Mouse (Mus musculus) midbrain, embryonic 12.5 days (tissue): ENCODE results near the gene Tmem176a. TPM values are rescaled to one million over a fixed set of nuclear protein-coding genes. Genes with fewer than 3 reads are reported as not detected.
A peak's percentile ranks its signal among the peaks of the same experiment; 100 is the strongest.

Experiments used
- ATAC-seq: fragments of 200-750 bp; cut with Nextera tagmentation; 2 replicates; pipeline ENCODE4 v1.8.0; 2017; ENCODE audit warnings: low read depth, moderate TSS enrichment, moderate library complexity; ENCODE audit not compliant: low FRiP score
- H3K27ac ChIP-seq: fragments of 300-500 bp; sonication (generic); replicated peaks from 2 replicates; pipeline ENCODE4 v1.5.1; 2016; ENCODE audit warnings: mild to moderate bottlenecking
- H3K27me3 ChIP-seq: fragments of 300-500 bp; sonication (generic); 2 replicates; pipeline ENCODE4 v1.6.1; 2016; ENCODE audit warnings: mild to moderate bottlenecking
- H3K36me3 ChIP-seq: fragments of 300-500 bp; sonication (generic); 2 replicates; pipeline ENCODE4 v1.6.1; 2016
- H3K4me1 ChIP-seq: fragments of 300-500 bp; sonication (generic); 2 replicates; pipeline ENCODE4 v1.6.1; 2016
- H3K4me2 ChIP-seq: fragments of 300-500 bp; sonication (generic); replicated peaks from 2 replicates; pipeline ENCODE4 v1.6.1; 2016; ENCODE audit warnings: mild to moderate bottlenecking, moderate library complexity
- H3K4me3 ChIP-seq: fragments of 300-500 bp; sonication (generic); 2 replicates; pipeline ENCODE4 v1.5.1; 2016; ENCODE audit warnings: mild to moderate bottlenecking
- H3K9ac ChIP-seq: fragments of 300-500 bp; sonication (generic); replicated peaks from 2 replicates; pipeline ENCODE4 v1.6.1; 2016; ENCODE audit warnings: mild to moderate bottlenecking, moderate library complexity
- H3K9me3 ChIP-seq: fragments of 300-500 bp; sonication (generic); 2 replicates; pipeline ENCODE4 v1.6.1; 2016; ENCODE audit warnings: mild to moderate bottlenecking
- WGBS: fragments of 180-500 bp; shearing (Covaris S2); methylation state at CpG from one replicate; pipeline ENCODE4 v1.1.7; 2016; 5-methylcytosine and 5-hydroxymethylcytosine counted together
- polyA plus RNA-seq: library from polyadenylated mRNA; unstranded; fragments of >200 nt; fragmentation: Nextera tagmentation; extraction: Ambion mirVana; gene quantifications from 2 replicates; pipeline ENCODE4 v1.2.1, GENCODE M21; 2016

Gene Tmem176a
- polyA plus RNA-seq, 1 experiment from 2014 or later = 18.6 TPM

DNA sequence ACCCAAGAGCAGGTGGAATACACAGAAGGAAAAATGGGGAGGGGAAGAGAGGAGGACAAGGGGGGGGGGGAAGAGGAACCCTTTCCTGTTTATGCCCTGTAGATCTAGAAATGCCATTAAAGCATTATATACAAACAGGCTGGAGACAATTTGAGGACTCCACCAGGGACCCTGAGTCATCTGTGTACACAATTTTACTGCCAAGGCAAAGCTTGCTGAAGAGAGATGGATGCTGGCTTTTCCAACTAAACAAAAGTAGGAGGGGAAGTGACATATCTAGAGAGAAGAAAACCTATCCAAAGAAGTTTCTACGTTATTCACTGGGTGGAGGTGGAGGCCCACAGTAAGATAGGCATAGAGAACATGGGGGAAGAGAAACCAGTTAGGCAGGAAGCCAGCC is 10.5 kb upstream of the Tmem176a start:
- Histone ChIP-seq H3K27ac (no peak overlapping the region), H3K4me2 (no peak overlapping the region), H3K4me3 (no peak overlapping the region), H3K9me3 (no peaks in the 10 kb centered on the region), H3K36me3 (peaks cover 16% of the 10 kb centered on the region), H3K27me3 (no peaks in the 10 kb centered on the region), H3K4me1 (no peaks in the 10 kb centered on the region), H3K9ac (no peak overlapping the region)
- no peak for ATAC-seq
- WGBS = 79% methylated on average over 1 of the region's 1 CpGs

DNA sequence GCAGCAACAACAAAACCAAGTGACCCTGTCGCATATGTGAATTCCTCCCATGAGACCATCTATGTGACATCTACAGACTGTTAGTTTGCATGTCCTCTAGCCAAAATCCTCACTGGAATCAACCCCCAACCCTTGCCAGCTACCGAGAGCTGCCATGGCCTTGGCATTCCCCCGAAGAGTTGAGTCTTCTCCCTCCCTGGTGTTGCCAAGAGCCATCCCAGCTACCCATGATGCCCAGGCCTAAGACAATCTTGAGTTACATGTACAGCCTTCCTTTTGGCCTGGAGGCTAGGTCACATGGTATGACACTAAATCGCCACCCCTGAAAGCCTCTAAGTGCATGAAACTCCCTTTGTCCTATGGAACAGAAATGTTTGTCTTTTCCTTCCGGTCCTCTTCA is 9.6 kb upstream of the Tmem176a start:
- Histone ChIP-seq H3K9ac (no peak overlapping the region), H3K36me3 (peaks cover 16% of the 10 kb centered on the region), H3K4me2 (no peak overlapping the region), H3K27me3 (no peaks in the 10 kb centered on the region), H3K4me1 (no peaks in the 10 kb centered on the region), H3K9me3 (no peaks in the 10 kb centered on the region), H3K27ac (no peak overlapping the region), H3K4me3 (no peak overlapping the region)
- 86% methylated on average over 5 of the region's 5 CpGs for WGBS
- no peak for ATAC-seq

- ATAC-seq = no peak
- Histone ChIP-seq H3K27ac (no peak overlapping the region), H3K27me3 (no peaks in the 10 kb centered on the region), H3K9me3 (no peaks in the 10 kb centered on the region), H3K4me2 (no peak overlapping the region), H3K4me3 (no peak overlapping the region), H3K9ac (no peak overlapping the region), H3K36me3 (peaks cover 16% of the 10 kb centered on the region), H3K4me1 (no peaks in the 10 kb centered on the region)
- WGBS = 86% methylated on average over 1 of the region's 1 CpGs
These were observed 8.3 kb upstream of the Tmem176a start for GRCm38 (mm10) chr6:48832426-48832825.

GRCm38 (mm10) chr6:48833515-48833914 is 7.2 kb upstream of the Tmem176a start:
- Histone ChIP-seq H3K36me3 (peaks cover 16% of the 10 kb centered on the region), H3K27me3 (no peaks in the 10 kb centered on the region), H3K4me3 (no peak overlapping the region), H3K4me2 (no peak overlapping the region), H3K9me3 (no peaks in the 10 kb centered on the region), H3K27ac (no peak overlapping the region), H3K4me1 (0 out of 2 replicates have a peak, but pooled peaks cover under 1% of the 10 kb centered on the region), H3K9ac (no peak overlapping the region)
- no peak for ATAC-seq
- 98% methylated on average over 4 of the region's 4 CpGs for WGBS

GRCm38 (mm10) chr6:48835241-48835640 is 5.5 kb upstream of the Tmem176a start:
- H3K27me3 ChIP-seq = no peaks in the 10 kb centered on the region
- 90% methylated on average over 5 of the region's 5 CpGs for WGBS
- H3K4me2 ChIP-seq = no peak overlapping the region
- H3K4me1 ChIP-seq = peaks cover 15% of the 10 kb centered on the region
- no peak overlapping the region for H3K9ac ChIP-seq
- no peaks in the 10 kb centered on the region for H3K9me3 ChIP-seq
- no peak overlapping the region for H3K4me3 ChIP-seq
- ATAC-seq = no peak
- no peak overlapping the region for H3K27ac ChIP-seq
- peaks cover 16% of the 10 kb centered on the region for H3K36me3 ChIP-seq

GRCm38 (mm10) chr6:48836146-48836545 is 4.6 kb upstream of the Tmem176a start:
- Histone ChIP-seq H3K4me3 (no peak overlapping the region), H3K4me1 (peaks cover 24% of the 10 kb centered on the region), H3K27me3 (no peaks in the 10 kb centered on the region), H3K4me2 (no peak overlapping the region), H3K36me3 (peaks cover 16% of the 10 kb centered on the region), H3K9ac (no peak overlapping the region), H3K9me3 (no peaks in the 10 kb centered on the region), H3K27ac (no peak overlapping the region)
- no peak for ATAC-seq
- WGBS = 91% methylated on average over 5 of the region's 5 CpGs

DNA sequence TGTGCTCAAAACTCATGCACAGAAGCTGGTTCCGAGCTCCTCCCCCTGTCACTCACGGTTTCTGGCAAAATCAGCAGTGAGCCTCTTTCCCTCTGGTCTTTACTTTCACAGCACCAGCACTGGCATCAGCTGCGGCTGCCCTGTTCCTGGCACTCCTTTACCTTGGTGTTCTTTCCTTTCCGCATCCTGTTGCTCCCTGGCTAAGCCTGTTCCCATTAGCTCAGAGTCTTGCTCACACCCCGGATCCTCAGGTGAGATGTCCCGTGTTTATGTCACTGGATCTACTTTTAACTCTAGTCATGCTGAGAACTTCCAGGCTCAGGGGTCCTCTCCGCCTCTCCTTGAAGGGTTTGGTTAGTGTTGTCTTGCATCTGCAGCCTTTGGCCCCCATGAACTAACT is 3.2 kb upstream of the Tmem176a start:
- Histone ChIP-seq H3K4me1 (peaks cover 35% of the 10 kb centered on the region), H3K4me2 (no peak overlapping the region), H3K27ac (no peak overlapping the region), H3K36me3 (peaks cover 16% of the 10 kb centered on the region), H3K9me3 (no peaks in the 10 kb centered on the region), H3K9ac (no peak overlapping the region), H3K4me3 (no peak overlapping the region), H3K27me3 (no peaks in the 10 kb centered on the region)
- 82% methylated on average over 7 of the region's 7 CpGs for WGBS
- no peak for ATAC-seq

DNA sequence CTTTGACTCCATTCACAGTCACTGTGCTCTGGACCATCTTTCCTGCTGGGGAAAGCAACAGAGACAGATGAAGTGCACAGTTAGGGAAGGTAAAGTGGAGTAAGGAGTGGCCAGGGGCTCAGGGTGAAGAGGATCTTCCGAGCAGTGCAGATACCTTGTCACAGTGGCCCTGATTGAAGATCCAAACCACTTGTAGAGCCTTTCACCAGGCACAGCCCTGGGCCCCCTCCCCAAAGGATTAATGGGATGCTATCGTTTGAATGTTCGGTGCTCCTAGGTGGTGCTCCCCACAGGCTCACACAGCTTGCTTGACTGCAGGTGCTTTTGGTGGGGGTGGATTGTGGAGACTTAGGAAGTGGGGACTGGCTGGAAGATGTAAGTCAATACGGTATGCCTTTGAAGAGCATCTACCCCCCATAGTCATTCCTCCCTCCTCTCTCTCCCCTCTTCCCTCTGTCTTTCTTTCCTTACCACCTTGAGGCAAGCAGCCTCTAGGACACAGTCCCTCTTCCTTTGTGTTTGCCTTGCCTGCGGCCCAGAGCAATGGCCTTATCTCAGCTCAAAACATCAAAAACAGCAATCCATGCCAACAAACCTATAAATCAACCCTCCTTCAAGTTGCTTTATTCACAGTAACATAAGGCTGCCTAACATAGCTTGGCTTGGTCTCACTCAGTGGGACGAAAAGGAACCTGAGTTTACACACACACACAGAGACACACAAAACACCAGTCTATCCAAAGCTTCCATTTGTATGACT is 2.2 kb upstream of the Tmem176a start:
- no peak overlapping the region for H3K4me2 ChIP-seq

DNA sequence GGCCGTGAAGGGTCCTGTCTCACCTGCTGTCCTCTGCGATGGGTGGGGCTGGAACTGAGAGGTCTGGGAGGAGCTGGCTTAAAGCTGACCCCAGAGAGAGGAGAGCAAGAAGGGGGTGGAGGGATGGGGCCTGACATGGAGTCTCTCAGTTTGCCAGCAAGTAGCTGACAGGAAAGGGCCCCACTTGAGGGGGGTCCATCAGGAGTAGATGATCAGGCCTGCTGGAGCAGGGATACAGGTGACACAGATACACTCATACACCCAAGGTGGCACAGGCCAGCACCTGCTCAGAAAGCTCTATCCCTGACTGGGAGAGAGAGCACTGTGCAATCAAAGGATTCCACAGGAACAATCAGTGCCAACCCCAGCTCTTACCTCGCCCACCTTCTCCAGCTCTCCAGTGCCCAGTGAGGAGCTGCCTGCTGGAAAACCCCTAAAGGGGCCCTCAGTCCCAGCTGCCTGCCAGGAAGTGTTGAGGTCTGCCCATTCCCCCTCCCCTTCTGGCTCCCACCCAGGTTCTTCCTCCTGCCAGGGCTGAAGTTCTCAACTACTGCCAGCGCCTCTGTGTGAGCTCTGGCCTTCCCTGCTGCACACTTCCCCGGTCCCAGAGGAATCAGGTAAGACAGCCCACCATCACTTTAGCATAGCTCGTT is 380 bp downstream of the Tmem176a start, which contains the start of gene Tmem176b:
Tmem176b (minus strand) TSS at position 524 of the 653 bp plus-strand sequence.
- 12% methylated on average over 6 of the region's 6 CpGs for WGBS
- Histone ChIP-seq H3K4me3 (peak within 1 kb of the TSS; percentile 38), H3K9me3 (no peaks in the 10 kb centered on the region), H3K27me3 (no peaks in the 10 kb centered on the region), H3K9ac (peak within 1 kb of the TSS; percentile 45; the same call in 1 of the 2 replicates), H3K4me2 (peak within 1 kb of the TSS; percentile 49), H3K36me3 (no peaks in the 10 kb centered on the region; the same call in 1 of the 2 replicates), H3K27ac (peak within 1 kb of the TSS; percentile 64), H3K4me1 (peaks cover 35% of the 10 kb centered on the region)
- ATAC-seq = peak; percentile 86

More for the DNA sequence above, 2.2 kb upstream of the Tmem176a start:
- H3K4me1 ChIP-seq = peaks cover 35% of the 10 kb centered on the region
- 83% methylated on average over 6 of the region's 6 CpGs for WGBS
- H3K27ac ChIP-seq = no peak overlapping the region
- H3K4me3 ChIP-seq = no peak overlapping the region
- H3K36me3 ChIP-seq = peaks cover 9% of the 10 kb centered on the region
- no peak overlapping the region for H3K9ac ChIP-seq
- H3K27me3 ChIP-seq = no peaks in the 10 kb centered on the region
- no peak for ATAC-seq
- H3K9me3 ChIP-seq = no peaks in the 10 kb centered on the region

DNA sequence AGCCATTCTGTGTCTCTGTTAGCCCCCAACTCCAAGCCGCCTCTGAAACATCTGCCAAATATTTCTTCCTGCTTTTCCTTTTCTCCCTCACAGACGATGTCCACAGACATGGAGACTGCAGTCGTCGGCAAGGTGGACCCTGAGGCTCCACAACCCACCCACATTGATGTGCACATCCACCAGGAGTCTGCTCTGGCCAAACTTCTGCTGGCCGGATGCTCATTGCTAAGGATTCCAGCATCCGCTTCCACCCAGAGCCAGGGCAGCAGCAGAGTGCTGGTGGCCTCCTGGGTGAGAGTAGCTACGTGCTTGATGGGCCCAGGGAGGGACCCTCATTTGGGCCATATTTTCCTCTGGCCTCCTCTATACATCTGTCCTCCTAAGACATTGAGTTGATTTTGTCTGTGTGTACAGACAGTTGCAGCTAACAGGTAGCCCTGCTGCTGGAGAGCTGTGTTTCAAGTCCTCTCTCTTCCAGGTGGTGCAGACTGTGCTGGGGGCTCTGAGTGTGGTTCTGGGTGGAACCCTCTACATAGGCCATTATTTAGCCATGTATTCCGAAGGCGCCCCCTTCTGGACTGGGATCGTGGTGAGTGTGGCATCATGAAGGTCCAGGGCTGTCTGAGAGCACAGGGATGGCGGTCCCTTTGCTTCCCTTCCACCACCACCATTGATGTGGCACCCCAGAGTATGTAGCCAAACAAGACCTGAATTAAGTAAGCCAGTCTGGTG is 1.6 kb downstream of the Tmem176a start:
- WGBS = 73% methylated on average over 11 of the region's 11 CpGs
- no peak for ATAC-seq

GRCm38 (mm10) chr6:48845086-48845485 is 4.4 kb downstream of the Tmem176a start:
- no peaks in the 10 kb centered on the region for H3K9me3 ChIP-seq
- no peaks in the 10 kb centered on the region for H3K36me3 ChIP-seq
- H3K4me3 ChIP-seq = no peak overlapping the region
- WGBS = 72% methylated on average over 4 of the region's 4 CpGs
- ATAC-seq = no peak
- no peaks in the 10 kb centered on the region for H3K27me3 ChIP-seq
- H3K27ac ChIP-seq = no peak overlapping the region
- H3K4me1 ChIP-seq = peaks cover 22% of the 10 kb centered on the region
- no peak overlapping the region for H3K9ac ChIP-seq
- no peak overlapping the region for H3K4me2 ChIP-seq

More for the DNA sequence above, 1.6 kb downstream of the Tmem176a start:
- H3K27me3 ChIP-seq = no peaks in the 10 kb centered on the region
- no peaks in the 10 kb centered on the region for H3K9me3 ChIP-seq
- no peaks in the 10 kb centered on the region; the same call in 1 of the 2 replicates for H3K36me3 ChIP-seq
- H3K27ac ChIP-seq = no peak overlapping the region
- H3K4me3 ChIP-seq = no peak overlapping the region
- H3K4me1 ChIP-seq = peaks cover 35% of the 10 kb centered on the region
- H3K9ac ChIP-seq = no peak overlapping the region
- H3K4me2 ChIP-seq = peak overlapping the region; percentile 49; the same call in 1 of the 2 replicates
